Mouse (Mus musculus): ENCODE data around the gene Proser1. TPM values are rescaled to one million over a fixed set of nuclear protein-coding genes. Genes with fewer than 3 reads are reported as not detected.

Gene Proser1
- polyA plus RNA-seq, 1 experiment from 2014 or later, result 11.2 TPM

DNA sequence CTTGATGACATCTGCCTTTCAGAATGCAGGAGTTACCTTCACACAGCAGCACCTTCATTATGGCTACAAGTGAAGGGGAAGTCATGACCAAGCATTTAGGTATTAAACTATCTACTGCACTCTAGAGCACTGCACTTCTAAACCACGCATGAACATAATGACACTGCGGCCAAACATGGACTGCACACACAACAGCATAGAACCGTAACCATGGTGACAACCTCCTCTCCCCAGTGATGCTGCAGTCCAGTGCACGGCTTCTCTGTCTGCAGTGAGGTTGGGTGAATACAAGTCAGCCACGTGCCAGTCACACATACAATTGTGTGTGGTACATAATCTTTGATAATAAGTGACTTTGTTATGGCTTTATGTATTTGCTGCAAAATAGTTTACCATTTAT lies 17.9 kb upstream of the Proser1 start:
- no peak overlapping the region for H3K4me2 ChIP-seq (ENCODE audit: low read depth, low read length)
- H3K27ac ChIP-seq (ENCODE audit: low read length), result no peak overlapping the region
- peaks cover 2% of the 10 kb centered on the region; the same call in 1 of the 2 replicates for H3K4me1 ChIP-seq (ENCODE audit: control insufficient read depth, insufficient read depth, low read length)
- H3K9ac ChIP-seq (ENCODE audit: low read length), result no peak overlapping the region
- H3K27me3 ChIP-seq (ENCODE audit: control insufficient read depth, insufficient read depth, low read length), result no peaks in the 10 kb centered on the region
- H3K36me3 ChIP-seq (ENCODE audit: control insufficient read depth, insufficient read depth), result peaks cover 6% of the 10 kb centered on the region; the same call in 1 of the 2 replicates
- no peak overlapping the region for H3K4me3 ChIP-seq (ENCODE audit: low read length)
- 83% methylated on average over 5 of the region's 5 CpGs for WGBS
- H3K9me3 ChIP-seq (replicated peaks; ENCODE audit: control insufficient read depth, low read length), result no peaks in the 10 kb centered on the region
- ATAC-seq (replicated peaks; ENCODE audit: extremely low read depth, insufficient read depth, low FRiP score), result no peak

DNA sequence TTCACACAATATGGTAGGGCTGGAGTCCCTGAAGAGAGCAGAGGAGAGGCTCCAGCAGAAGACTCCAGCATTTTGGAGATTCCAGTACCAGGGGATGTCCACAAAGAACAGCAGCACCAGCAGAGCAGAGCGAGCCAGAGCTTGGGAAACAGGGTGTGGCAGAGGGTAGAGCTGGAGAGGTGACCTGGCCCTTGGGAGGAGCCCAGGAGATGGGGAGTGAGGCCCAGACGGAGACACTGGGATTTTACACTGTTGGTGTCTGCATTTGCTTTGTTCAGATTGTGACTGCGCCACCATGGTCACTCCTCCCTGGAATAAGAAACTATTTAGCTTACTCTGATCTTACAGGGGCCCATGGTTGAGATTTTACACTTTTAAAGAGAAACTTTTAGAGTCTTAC lies 16.7 kb upstream of the Proser1 start:
- no peak for ATAC-seq (replicated peaks; ENCODE audit: extremely low read depth, insufficient read depth, low FRiP score)

DNA sequence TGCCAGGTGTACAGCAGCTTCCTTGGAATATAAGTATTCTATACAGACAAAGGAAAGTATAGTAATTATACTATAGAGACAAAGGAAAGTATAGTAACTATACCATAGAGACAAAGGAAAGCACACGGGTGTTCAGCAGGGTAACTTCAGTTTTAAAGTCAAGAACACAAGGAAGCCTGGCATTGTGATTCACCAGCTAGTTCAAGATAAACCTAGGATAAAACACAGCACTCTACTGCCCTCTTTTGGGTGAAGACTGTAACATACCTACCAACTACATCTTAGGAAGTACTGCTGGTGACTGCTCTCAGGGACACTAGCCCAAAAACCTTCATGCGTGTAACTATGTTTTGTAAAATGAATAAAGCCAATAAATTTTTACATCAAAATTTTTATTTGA lies 15.3 kb upstream of the Proser1 start:
- Histone ChIP-seq H3K4me2 (ENCODE audit: low read depth, low read length) (no peak overlapping the region), H3K27me3 (ENCODE audit: control insufficient read depth, insufficient read depth, low read length) (no peaks in the 10 kb centered on the region), H3K36me3 (ENCODE audit: control insufficient read depth, insufficient read depth) (peaks cover 23% of the 10 kb centered on the region), H3K4me1 (ENCODE audit: control insufficient read depth, insufficient read depth, low read length) (peaks cover 2% of the 10 kb centered on the region; the same call in 1 of the 2 replicates), H3K27ac (ENCODE audit: low read length) (no peak overlapping the region), H3K9ac (ENCODE audit: low read length) (no peak overlapping the region), H3K4me3 (ENCODE audit: low read length) (no peak overlapping the region), H3K9me3 (replicated peaks; ENCODE audit: control insufficient read depth, low read length) (no peaks in the 10 kb centered on the region)
- WGBS, result 19% methylated on average over 2 of the region's 2 CpGs
- 0 out of 2 replicates have a peak, but pooled peaks have one; percentile 32 for ATAC-seq (replicated peaks; ENCODE audit: extremely low read depth, insufficient read depth, low FRiP score)

More for the DNA sequence above, 16.7 kb upstream of the Proser1 start:
- no peak overlapping the region for H3K4me3 ChIP-seq (ENCODE audit: low read length)
- H3K27ac ChIP-seq (ENCODE audit: low read length), result no peak overlapping the region
- no peaks in the 10 kb centered on the region for H3K9me3 ChIP-seq (replicated peaks; ENCODE audit: control insufficient read depth, low read length)
- no peak overlapping the region for H3K4me2 ChIP-seq (ENCODE audit: low read depth, low read length)
- peaks cover 2% of the 10 kb centered on the region; the same call in 1 of the 2 replicates for H3K4me1 ChIP-seq (ENCODE audit: control insufficient read depth, insufficient read depth, low read length)
- H3K27me3 ChIP-seq (ENCODE audit: control insufficient read depth, insufficient read depth, low read length), result no peaks in the 10 kb centered on the region
- no peak overlapping the region for H3K9ac ChIP-seq (ENCODE audit: low read length)
- 78% methylated on average over 3 of the region's 3 CpGs for WGBS
- peaks cover 10% of the 10 kb centered on the region for H3K36me3 ChIP-seq (ENCODE audit: control insufficient read depth, insufficient read depth)

DNA sequence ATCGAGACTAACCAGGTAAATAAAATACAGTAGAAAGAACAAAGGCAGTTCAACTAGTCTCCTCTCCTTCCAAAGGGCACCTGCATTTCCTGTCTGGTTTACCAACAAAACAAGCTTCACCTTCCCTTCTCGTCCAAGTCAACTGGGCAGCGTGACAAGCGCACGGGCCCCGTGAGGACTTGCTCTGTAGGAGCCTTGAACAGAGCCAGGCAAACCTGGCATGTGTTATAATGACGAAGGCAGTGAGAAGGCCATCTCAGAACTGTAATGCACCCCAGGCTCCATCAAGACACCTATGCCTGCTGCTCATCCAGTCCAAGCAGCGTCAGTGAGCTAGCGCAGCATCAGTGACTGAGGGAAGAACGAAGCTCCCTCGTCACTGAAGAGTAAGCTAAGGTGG lies 12.8 kb upstream of the Proser1 start:
- Histone ChIP-seq H3K4me3 (ENCODE audit: low read length) (no peak overlapping the region), H3K27ac (ENCODE audit: low read length) (no peak overlapping the region), H3K9me3 (replicated peaks; ENCODE audit: control insufficient read depth, low read length) (no peaks in the 10 kb centered on the region), H3K36me3 (ENCODE audit: control insufficient read depth, insufficient read depth) (peaks cover 44% of the 10 kb centered on the region), H3K4me2 (ENCODE audit: low read depth, low read length) (no peak overlapping the region), H3K4me1 (ENCODE audit: control insufficient read depth, insufficient read depth, low read length) (peaks cover 2% of the 10 kb centered on the region; the same call in 1 of the 2 replicates), H3K9ac (ENCODE audit: low read length) (no peak overlapping the region), H3K27me3 (ENCODE audit: control insufficient read depth, insufficient read depth, low read length) (no peaks in the 10 kb centered on the region)
- ATAC-seq (replicated peaks; ENCODE audit: extremely low read depth, insufficient read depth, low FRiP score), result no peak
- WGBS, result 91% methylated on average over 11 of the region's 11 CpGs

DNA sequence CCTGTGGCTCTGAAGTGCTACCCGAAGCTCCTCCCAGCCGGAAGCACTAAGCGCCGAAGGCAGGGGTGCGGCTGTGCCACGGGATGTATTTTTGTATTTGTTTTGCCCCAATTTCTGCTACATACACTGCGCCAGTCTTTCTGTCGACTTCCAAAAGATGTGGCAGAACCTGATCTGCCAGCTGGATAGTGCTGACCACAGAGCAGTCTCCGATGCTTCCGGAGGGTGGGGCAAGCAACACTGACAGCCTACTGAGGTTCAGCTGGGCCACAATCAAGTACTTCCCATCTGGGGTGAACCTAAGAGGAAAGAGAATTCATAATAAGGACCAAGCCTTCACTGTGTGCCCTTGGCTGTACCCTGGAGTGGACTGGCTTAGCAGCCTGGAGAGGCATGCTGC lies 11.1 kb upstream of the Proser1 start:
- no peak overlapping the region for H3K27ac ChIP-seq (ENCODE audit: low read length)
- no peak overlapping the region for H3K4me2 ChIP-seq (ENCODE audit: low read depth, low read length)
- H3K4me1 ChIP-seq (ENCODE audit: control insufficient read depth, insufficient read depth, low read length), result peaks cover 2% of the 10 kb centered on the region; the same call in 1 of the 2 replicates
- H3K9me3 ChIP-seq (replicated peaks; ENCODE audit: control insufficient read depth, low read length), result no peaks in the 10 kb centered on the region
- H3K36me3 ChIP-seq (ENCODE audit: control insufficient read depth, insufficient read depth), result peaks cover 53% of the 10 kb centered on the region
- H3K4me3 ChIP-seq (ENCODE audit: low read length), result no peak overlapping the region
- 0 out of 2 replicates have a peak, but pooled peaks have one; percentile 4 for ATAC-seq (replicated peaks; ENCODE audit: extremely low read depth, insufficient read depth, low FRiP score)
- 86% methylated on average over 10 of the region's 10 CpGs for WGBS
- no peak overlapping the region for H3K9ac ChIP-seq (ENCODE audit: low read length)
- H3K27me3 ChIP-seq (ENCODE audit: control insufficient read depth, insufficient read depth, low read length), result no peaks in the 10 kb centered on the region

DNA sequence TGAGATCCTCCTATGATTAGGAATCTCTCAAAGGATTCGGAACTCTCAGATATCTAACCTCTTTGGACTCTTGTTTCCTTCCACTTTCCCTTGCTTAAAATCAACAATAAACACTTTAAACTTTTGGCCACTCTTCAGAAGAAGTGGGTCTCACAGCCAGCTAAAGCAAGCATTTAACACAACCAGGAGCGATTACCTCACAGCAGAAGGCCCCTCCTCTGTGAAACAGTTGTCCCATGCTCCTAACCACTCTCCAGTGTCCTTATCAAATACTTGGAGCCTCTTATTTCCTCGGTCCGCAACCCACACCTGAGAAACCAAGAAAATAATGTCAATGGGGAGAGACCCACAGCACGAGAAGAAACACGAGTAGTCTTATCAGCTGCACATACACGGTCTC lies 10.1 kb upstream of the Proser1 start:
- peaks cover 2% of the 10 kb centered on the region; the same call in 1 of the 2 replicates for H3K4me1 ChIP-seq (ENCODE audit: control insufficient read depth, insufficient read depth, low read length)
- no peak for ATAC-seq (replicated peaks; ENCODE audit: extremely low read depth, insufficient read depth, low FRiP score)
- H3K9ac ChIP-seq (ENCODE audit: low read length), result no peak overlapping the region
- H3K4me2 ChIP-seq (ENCODE audit: low read depth, low read length), result no peak overlapping the region
- no peak overlapping the region for H3K4me3 ChIP-seq (ENCODE audit: low read length)
- 81% methylated on average over 7 of the region's 7 CpGs for WGBS
- H3K9me3 ChIP-seq (replicated peaks; ENCODE audit: control insufficient read depth, low read length), result no peaks in the 10 kb centered on the region
- H3K36me3 ChIP-seq (ENCODE audit: control insufficient read depth, insufficient read depth), result peaks cover 54% of the 10 kb centered on the region
- H3K27me3 ChIP-seq (ENCODE audit: control insufficient read depth, insufficient read depth, low read length), result no peaks in the 10 kb centered on the region
- H3K27ac ChIP-seq (ENCODE audit: low read length), result no peak overlapping the region

DNA sequence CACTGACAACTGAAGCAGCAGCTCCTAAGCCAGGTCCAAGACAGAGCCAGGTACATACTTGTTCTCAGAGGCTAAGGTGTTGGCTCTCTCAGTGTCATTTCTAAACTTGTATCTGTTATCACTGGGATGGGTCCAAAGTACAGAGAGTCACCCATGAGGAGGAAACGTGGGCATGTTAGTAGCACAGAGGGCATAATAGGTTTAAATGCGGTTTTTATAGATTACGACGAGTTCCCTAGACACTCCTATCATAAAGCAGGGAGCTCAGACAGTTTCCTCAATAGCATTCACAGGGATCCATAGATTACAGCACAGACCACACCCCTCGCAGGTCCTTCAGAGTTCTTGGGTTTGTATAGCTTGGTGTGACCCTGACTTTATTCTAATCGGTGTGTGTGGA lies 9.5 kb upstream of the Proser1 start:
- Histone ChIP-seq H3K9ac (ENCODE audit: low read length) (no peak overlapping the region), H3K27me3 (ENCODE audit: control insufficient read depth, insufficient read depth, low read length) (no peaks in the 10 kb centered on the region), H3K4me3 (ENCODE audit: low read length) (no peak overlapping the region), H3K9me3 (replicated peaks; ENCODE audit: control insufficient read depth, low read length) (no peaks in the 10 kb centered on the region), H3K36me3 (ENCODE audit: control insufficient read depth, insufficient read depth) (peaks cover 59% of the 10 kb centered on the region), H3K4me2 (ENCODE audit: low read depth, low read length) (no peak overlapping the region), H3K27ac (ENCODE audit: low read length) (no peak overlapping the region), H3K4me1 (ENCODE audit: control insufficient read depth, insufficient read depth, low read length) (peaks cover 2% of the 10 kb centered on the region; the same call in 1 of the 2 replicates)
- no peak for ATAC-seq (replicated peaks; ENCODE audit: extremely low read depth, insufficient read depth, low FRiP score)
- 93% methylated on average over 6 of the region's 6 CpGs for WGBS

DNA sequence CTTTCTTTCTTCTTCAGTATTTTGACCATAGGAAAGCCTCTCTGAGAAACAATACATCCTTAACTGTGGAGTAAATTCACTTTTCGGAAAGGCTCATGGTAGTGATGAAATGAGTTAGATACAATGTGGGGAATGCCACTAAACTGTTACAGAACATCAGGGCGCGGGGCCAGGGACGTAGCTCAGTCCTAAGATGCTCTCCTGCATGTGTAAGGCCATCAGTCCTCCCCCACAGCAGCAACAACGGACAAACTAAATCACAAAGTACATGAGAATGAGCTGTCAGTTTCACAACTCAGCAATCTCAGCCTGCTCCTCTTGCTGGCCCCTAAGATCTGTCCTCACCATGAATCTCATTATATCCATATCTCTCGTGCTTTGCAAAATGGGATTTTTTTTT lies 8.9 kb upstream of the Proser1 start:
- no peak overlapping the region for H3K4me2 ChIP-seq (ENCODE audit: low read depth, low read length)
- H3K4me1 ChIP-seq (ENCODE audit: control insufficient read depth, insufficient read depth, low read length), result peaks cover 2% of the 10 kb centered on the region; the same call in 1 of the 2 replicates
- no peak for ATAC-seq (replicated peaks; ENCODE audit: extremely low read depth, insufficient read depth, low FRiP score)
- H3K36me3 ChIP-seq (ENCODE audit: control insufficient read depth, insufficient read depth), result peaks cover 62% of the 10 kb centered on the region
- no peaks in the 10 kb centered on the region for H3K27me3 ChIP-seq (ENCODE audit: control insufficient read depth, insufficient read depth, low read length)
- no peak overlapping the region for H3K27ac ChIP-seq (ENCODE audit: low read length)
- H3K9ac ChIP-seq (ENCODE audit: low read length), result no peak overlapping the region
- WGBS, result 82% methylated on average over 6 of the region's 6 CpGs
- no peak overlapping the region for H3K4me3 ChIP-seq (ENCODE audit: low read length)
- no peaks in the 10 kb centered on the region for H3K9me3 ChIP-seq (replicated peaks; ENCODE audit: control insufficient read depth, low read length)

DNA sequence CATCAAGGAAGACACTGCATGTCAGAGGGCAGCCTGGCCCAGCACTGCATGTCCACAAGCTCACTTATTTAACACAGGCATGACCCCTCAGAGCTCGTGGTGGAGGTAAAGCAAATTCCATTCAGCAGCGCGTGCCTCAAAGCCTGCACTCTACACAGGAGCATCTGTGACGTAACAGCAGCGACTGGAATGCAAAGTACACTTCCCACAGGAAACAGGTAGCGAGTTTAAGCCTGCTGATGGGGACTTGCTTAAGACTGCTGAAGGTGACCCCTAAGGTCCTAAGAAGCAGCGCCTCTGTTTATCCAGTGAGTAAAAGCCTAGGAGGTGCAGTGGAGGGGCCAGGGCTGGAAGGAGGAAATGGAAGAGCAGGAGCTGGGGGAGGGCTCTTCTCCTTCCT lies 8.5 kb upstream of the Proser1 start:
- 67% methylated on average over 7 of the region's 7 CpGs for WGBS
- no peaks in the 10 kb centered on the region for H3K9me3 ChIP-seq (replicated peaks; ENCODE audit: control insufficient read depth, low read length)
- no peak overlapping the region for H3K9ac ChIP-seq (ENCODE audit: low read length)
- no peak overlapping the region for H3K27ac ChIP-seq (ENCODE audit: low read length)
- H3K4me2 ChIP-seq (ENCODE audit: low read depth, low read length), result no peak overlapping the region
- peaks cover 63% of the 10 kb centered on the region for H3K36me3 ChIP-seq (ENCODE audit: control insufficient read depth, insufficient read depth)
- ATAC-seq (replicated peaks; ENCODE audit: extremely low read depth, insufficient read depth, low FRiP score), result no peak
- H3K27me3 ChIP-seq (ENCODE audit: control insufficient read depth, insufficient read depth, low read length), result no peaks in the 10 kb centered on the region
- no peaks in the 10 kb centered on the region for H3K4me1 ChIP-seq (ENCODE audit: control insufficient read depth, insufficient read depth, low read length)
- H3K4me3 ChIP-seq (ENCODE audit: low read length), result no peak overlapping the region

Data from heart, embryonic 16.5 days (tissue).